Mouse (Mus musculus): ENCODE results near the gene Ushbp1.

DNA sequence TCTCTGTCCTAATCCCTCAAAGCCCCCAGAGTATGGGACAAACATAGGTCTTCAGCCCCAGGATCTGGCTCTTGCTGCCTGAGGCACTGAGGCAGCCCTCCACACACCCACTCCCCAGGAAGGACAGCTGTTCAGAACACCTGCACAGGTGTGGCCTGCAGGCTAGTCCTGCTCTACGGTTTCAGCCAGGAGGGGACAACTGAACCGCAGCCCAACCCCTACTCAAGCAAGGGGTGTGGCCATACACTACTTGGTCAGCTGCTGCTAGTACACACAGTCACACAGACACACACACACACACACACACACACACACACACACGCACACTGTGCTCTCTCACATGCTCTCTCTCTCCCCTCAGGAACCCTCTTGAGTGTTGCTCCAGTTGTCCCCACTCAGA, 11.7 kb downstream of the Ushbp1 start:
- no peak for TF ChIP-seq TAL1 (IDR thresholded peaks at IDR 0.05; ENCODE audit: low read length)
- no peak for TF ChIP-seq GATA1 (IDR thresholded peaks at IDR 0.05; ENCODE audit: low read length)

All from erythroblast, embryonic 14.5 days (primary cell).